Mouse (Mus musculus): ENCODE measurements at regions not wholly inside any gene's neighbourhood (a gene's known extent, or its start where the extent isn't known, plus 50 kb on each side); places are given as distances from the start of the nearest gene placed in this dataset.
"Not testable (repeated sequence)": the region's sequence is repeated elsewhere in the genome, so short reads cannot be mapped to it uniquely, and the experiment has no call there.

GRCm38 (mm10) chr12:27945411-27945810, 603.0 kb upstream of the Sox11 start:
- Histone ChIP-seq H3K4me3 (no peak overlapping the region), H3K9me3 (no peaks in the 10 kb centered on the region), H3K9ac (no peak overlapping the region), H3K27me3 (no peaks in the 10 kb centered on the region), H3K36me3 (no peaks in the 10 kb centered on the region), H3K27ac (no peak overlapping the region), H3K4me2 (replicated peaks) (no peak overlapping the region), H3K4me1 (peaks cover 27% of the 10 kb centered on the region)
- WGBS, result 29% methylated on average over 2 of the region's 2 CpGs
- ATAC-seq (ENCODE audit: low FRiP score, low read depth), result no peak

GRCm38 (mm10) chr12:27941053-27941452, 598.7 kb upstream of the Sox11 start:
- ATAC-seq (ENCODE audit: low FRiP score, low read depth), result no peak
- WGBS, result 59% methylated on average over 1 of the region's 1 CpGs

GRCm38 (mm10) chr12:27932382-27933140, 590.2 kb upstream of the Sox11 start:
- Histone ChIP-seq H3K9ac (no peak overlapping the region), H3K4me1 (peaks cover 28% of the 10 kb centered on the region), H3K27ac (no peak overlapping the region), H3K36me3 (no peaks in the 10 kb centered on the region), H3K9me3 (no peaks in the 10 kb centered on the region), H3K27me3 (no peaks in the 10 kb centered on the region), H3K4me3 (no peak overlapping the region), H3K4me2 (replicated peaks) (no peak overlapping the region)
- WGBS, result 37% methylated on average over 7 of the region's 7 CpGs
- peak; percentile 28; the same call in 1 of the 2 replicates for ATAC-seq (ENCODE audit: low FRiP score, low read depth)

More at GRCm38 (mm10) chr12:27941053-27941452, 598.7 kb upstream of the Sox11 start:
- Histone ChIP-seq H3K27ac (no peak overlapping the region), H3K4me2 (replicated peaks) (no peak overlapping the region), H3K9me3 (no peaks in the 10 kb centered on the region), H3K4me1 (peaks cover 9% of the 10 kb centered on the region), H3K9ac (no peak overlapping the region), H3K27me3 (no peaks in the 10 kb centered on the region), H3K4me3 (no peak overlapping the region), H3K36me3 (no peaks in the 10 kb centered on the region)

DNA sequence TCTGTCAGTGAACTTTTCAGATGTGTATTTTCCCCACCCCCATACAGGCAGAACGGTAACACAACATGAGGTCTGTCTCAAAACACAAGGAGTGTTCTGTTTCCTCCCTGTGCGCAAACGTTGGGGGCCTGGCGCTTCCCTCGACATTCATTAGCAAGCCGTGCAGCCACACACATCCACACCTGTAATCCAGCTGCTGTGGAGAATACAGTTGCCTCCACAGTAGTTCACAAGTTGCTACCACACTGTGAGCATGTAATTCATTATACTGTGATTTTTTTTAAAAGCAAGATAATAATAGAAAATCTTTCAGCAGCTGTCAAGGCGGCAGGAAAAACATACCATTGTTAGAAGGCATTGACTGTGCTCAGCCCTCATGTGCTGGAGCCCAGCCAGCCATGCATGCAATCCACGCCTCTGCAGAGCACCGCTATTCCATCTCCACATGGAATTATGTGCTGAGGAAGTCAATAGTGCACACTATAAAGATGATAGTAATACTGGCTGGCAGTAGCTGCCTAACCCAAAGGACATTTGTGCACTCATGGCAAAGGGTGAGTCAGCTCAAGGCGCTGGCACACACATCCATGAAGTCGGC, 586.1 kb upstream of the Sox11 start:
- Histone ChIP-seq H3K9ac (no peak overlapping the region), H3K36me3 (no peaks in the 10 kb centered on the region), H3K27ac (no peak overlapping the region; the same call in 1 of the 2 replicates), H3K4me2 (replicated peaks) (peak overlapping the region; percentile 16; the same call in 1 of the 2 replicates), H3K4me1 (peaks cover 28% of the 10 kb centered on the region), H3K9me3 (no peaks in the 10 kb centered on the region), H3K27me3 (no peaks in the 10 kb centered on the region), H3K4me3 (no peak overlapping the region)
- 22% methylated on average over 11 of the region's 11 CpGs for WGBS
- ATAC-seq (ENCODE audit: low FRiP score, low read depth), result peak; percentile 60; the same call in 1 of the 2 replicates

- Histone ChIP-seq H3K27me3 (no peaks in the 10 kb centered on the region), H3K36me3 (no peaks in the 10 kb centered on the region), H3K9me3 (no peaks in the 10 kb centered on the region), H3K4me1 (peaks cover 11% of the 10 kb centered on the region), H3K27ac (no peak overlapping the region), H3K4me2 (replicated peaks) (no peak overlapping the region), H3K9ac (no peak overlapping the region), H3K4me3 (no peak overlapping the region)
- ATAC-seq (ENCODE audit: low FRiP score, low read depth), result no peak
- 80% methylated on average over 6 of the region's 6 CpGs for WGBS
Observed at GRCm38 (mm10) chr12:27926730-27927129, 584.4 kb upstream of the Sox11 start.

GRCm38 (mm10) chr12:27920607-27921006, 578.2 kb upstream of the Sox11 start:
- H3K4me2 ChIP-seq (replicated peaks), result no peak overlapping the region
- no peak overlapping the region for H3K4me3 ChIP-seq
- no peak for ATAC-seq (ENCODE audit: low FRiP score, low read depth)
- H3K27me3 ChIP-seq, result no peaks in the 10 kb centered on the region
- no peak overlapping the region for H3K9ac ChIP-seq
- H3K27ac ChIP-seq, result no peak overlapping the region
- WGBS, result 71% methylated on average over 1 of the region's 1 CpGs
- H3K36me3 ChIP-seq, result no peaks in the 10 kb centered on the region
- no peaks in the 10 kb centered on the region for H3K9me3 ChIP-seq
- no peaks in the 10 kb centered on the region for H3K4me1 ChIP-seq

GRCm38 (mm10) chr12:27916401-27916920, 574.1 kb upstream of the Sox11 start:
- no peaks in the 10 kb centered on the region for H3K4me1 ChIP-seq
- 13% methylated on average over 3 of the region's 3 CpGs for WGBS
- no peak overlapping the region for H3K9ac ChIP-seq
- no peaks in the 10 kb centered on the region for H3K27me3 ChIP-seq
- ATAC-seq (ENCODE audit: low FRiP score, low read depth), result no peak
- H3K4me3 ChIP-seq, result no peak overlapping the region
- H3K9me3 ChIP-seq, result no peaks in the 10 kb centered on the region
- H3K4me2 ChIP-seq (replicated peaks), result no peak overlapping the region
- no peak overlapping the region for H3K27ac ChIP-seq
- no peaks in the 10 kb centered on the region for H3K36me3 ChIP-seq

DNA sequence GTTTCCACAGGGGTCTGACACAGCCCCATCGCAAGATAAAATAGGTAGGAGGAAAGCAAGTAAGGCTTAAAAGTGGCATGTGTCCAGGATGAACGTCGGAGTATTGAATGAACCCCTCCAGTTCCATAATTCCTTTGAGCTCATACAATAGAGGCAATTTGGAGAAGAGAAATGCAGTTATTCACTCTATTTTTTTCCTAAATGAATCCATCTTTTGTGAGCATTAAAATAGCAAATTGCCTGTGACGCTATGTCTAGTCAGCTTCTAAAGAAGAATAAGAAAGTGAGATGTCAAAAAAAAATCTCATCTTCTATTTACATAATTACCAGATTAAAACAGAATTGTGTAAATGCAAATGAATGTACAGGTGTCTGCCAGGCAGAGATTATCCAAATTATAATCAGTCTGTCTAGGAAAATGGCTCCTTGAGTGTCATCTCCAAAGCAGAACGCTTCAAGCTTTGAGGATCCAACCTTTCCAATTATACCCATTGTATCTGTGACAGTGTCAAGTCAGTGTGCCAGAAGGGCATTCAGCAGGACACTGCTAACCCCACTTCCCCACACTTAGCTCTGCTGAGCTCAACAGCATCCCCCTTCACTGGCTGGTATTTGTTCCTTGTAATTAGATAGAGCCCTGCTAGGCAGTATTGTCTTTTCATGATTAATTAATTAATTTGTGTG, 567.2 kb upstream of the Sox11 start:
- H3K4me3 ChIP-seq, result no peak overlapping the region
- H3K27ac ChIP-seq, result no peak overlapping the region
- no peak overlapping the region for H3K4me2 ChIP-seq (replicated peaks)
- H3K9ac ChIP-seq, result no peak overlapping the region
- H3K4me1 ChIP-seq, result no peaks in the 10 kb centered on the region
- H3K9me3 ChIP-seq, result no peaks in the 10 kb centered on the region
- no peaks in the 10 kb centered on the region for H3K36me3 ChIP-seq
- no peaks in the 10 kb centered on the region for H3K27me3 ChIP-seq
- 89% methylated on average over 5 of the region's 5 CpGs for WGBS
- no peak for ATAC-seq (ENCODE audit: low FRiP score, low read depth)

GRCm38 (mm10) chr12:27896682-27897081, 554.3 kb upstream of the Sox11 start:
- not testable (repeated sequence) for H3K27ac ChIP-seq; ATAC-seq (ENCODE audit: low FRiP score, low read depth); H3K27me3 ChIP-seq; H3K4me2 ChIP-seq (replicated peaks); H3K4me3 ChIP-seq; H3K36me3 ChIP-seq; H3K9me3 ChIP-seq; H3K4me1 ChIP-seq; H3K9ac ChIP-seq

DNA sequence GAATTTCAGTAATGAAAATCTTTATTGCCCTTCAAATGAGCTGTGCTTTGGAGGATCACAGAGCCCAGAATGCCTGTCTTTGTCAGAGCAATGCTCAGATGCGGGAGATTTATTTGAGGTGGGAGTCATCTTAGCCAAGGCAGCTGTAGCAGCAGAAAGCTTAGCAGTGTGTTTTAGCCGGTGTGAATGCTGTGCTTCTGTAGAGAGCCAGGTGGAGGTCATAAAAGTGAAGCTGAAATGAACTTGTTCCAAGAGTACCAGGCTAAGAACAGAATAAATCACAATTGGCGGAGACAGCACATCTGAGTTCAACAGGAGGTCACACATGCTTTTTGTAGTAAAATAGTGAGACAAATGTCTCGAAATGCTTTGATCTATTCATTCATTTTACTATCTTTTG, 539.3 kb upstream of the Sox11 start:
- Histone ChIP-seq H3K4me1 (peaks cover 3% of the 10 kb centered on the region; the same call in 1 of the 2 replicates), H3K4me2 (replicated peaks) (no peak overlapping the region), H3K9ac (no peak overlapping the region), H3K4me3 (no peak overlapping the region), H3K27ac (no peak overlapping the region), H3K36me3 (no peaks in the 10 kb centered on the region), H3K9me3 (no peaks in the 10 kb centered on the region), H3K27me3 (no peaks in the 10 kb centered on the region)
- 13% methylated on average over 4 of the region's 4 CpGs for WGBS
- ATAC-seq (ENCODE audit: low FRiP score, low read depth), result no peak; the same call in 1 of the 2 replicates

DNA sequence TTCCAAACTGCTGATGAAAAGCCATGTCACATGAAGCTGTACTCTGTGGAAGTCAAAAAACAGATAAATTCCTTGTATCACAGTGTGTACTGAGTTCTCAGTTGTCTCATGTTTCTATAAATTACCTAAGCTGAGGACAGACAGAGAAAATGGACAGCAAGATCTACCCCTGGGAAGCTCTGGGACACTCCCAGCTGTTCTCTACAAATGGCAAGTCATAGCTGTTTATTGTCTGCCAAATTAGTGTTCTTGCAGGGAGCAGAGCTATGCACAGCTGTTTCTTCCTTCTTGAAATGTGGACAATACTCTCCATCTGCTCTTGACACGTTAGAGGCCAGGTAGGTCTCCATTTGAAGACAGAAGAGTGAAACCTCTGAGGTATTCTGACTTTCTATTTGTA, 524.0 kb upstream of the Sox11 start:
- Histone ChIP-seq H3K36me3 (no peaks in the 10 kb centered on the region), H3K9ac (no peak overlapping the region), H3K27me3 (no peaks in the 10 kb centered on the region), H3K9me3 (no peaks in the 10 kb centered on the region), H3K4me2 (replicated peaks) (no peak overlapping the region), H3K4me3 (no peak overlapping the region), H3K27ac (no peak overlapping the region), H3K4me1 (no peaks in the 10 kb centered on the region)
- no peak for ATAC-seq (ENCODE audit: low FRiP score, low read depth)
- 38% methylated on average over 1 of the region's 1 CpGs for WGBS

DNA sequence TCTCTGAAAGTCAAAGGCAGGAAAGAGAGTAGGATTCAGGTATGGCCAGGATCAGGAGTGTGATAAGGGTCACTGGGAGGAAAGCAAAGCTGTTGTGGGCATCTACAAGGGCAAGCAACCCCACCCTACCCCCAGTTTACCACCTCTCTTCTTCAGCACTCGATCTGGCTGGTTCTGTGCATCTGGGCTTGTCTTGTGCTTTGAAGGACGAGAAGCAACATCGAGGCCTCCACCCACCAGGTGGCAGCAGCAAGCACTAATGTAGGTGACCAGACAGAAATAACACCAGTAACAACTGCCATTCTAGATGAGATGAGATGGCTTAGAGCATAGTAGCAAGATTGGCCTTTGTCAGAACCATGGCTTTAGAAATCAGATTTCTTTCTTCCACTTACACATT, 507.2 kb upstream of the Sox11 start:
- H3K4me3 ChIP-seq, result no peak overlapping the region

More for the DNA sequence above, 507.2 kb upstream of the Sox11 start:
- Histone ChIP-seq H3K9ac (no peak overlapping the region), H3K27me3 (no peaks in the 10 kb centered on the region), H3K36me3 (no peaks in the 10 kb centered on the region), H3K4me1 (no peaks in the 10 kb centered on the region), H3K4me2 (replicated peaks) (no peak overlapping the region), H3K27ac (no peak overlapping the region), H3K9me3 (no peaks in the 10 kb centered on the region)
- ATAC-seq (ENCODE audit: low FRiP score, low read depth), result no peak
- 90% methylated on average over 3 of the region's 3 CpGs for WGBS

All from limb, embryonic 13.5 days (tissue).